Mouse (Mus musculus): ENCODE data around the gene Zfp953. TPM values are rescaled to one million over a fixed set of nuclear protein-coding genes. Genes with fewer than 3 reads are reported as not detected.
A peak's percentile ranks its signal among the peaks of the same experiment; 100 is the strongest.

Gene Zfp953
- total RNA-seq (2015) (10.4 and 12.6 TPM in 2 replicates), total RNA-seq (2017) (7.4 and 10.9 TPM in 2 replicates)

DNA sequence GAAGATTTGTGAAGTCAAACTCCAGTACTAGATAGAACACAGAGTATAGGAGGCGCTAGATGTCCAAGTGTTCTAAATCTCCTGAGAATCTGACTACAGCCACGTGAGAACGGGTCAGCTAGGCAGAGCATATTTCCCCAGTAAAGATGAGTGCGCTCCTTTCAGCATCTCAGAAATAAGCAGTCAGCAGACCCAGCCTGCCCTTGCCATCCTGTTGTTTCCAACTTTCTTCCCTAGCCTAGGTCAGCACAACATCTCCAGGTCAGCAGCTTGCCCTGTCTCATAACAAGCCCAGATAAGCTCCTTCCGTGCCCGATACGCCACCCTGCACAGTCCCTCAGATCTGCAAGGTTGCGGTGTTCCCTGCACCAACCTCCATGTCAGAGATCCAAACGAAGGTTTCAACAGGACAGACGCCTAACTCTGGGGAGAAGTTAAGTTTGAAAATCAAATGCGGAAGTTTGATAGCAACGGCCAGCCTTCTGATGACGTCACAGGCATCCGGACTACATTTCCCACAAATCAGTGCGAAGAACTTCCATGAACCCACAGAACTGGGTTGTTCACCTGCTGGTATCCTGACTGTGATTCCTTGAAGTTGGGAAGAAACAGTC lies at the start of gene Zfp953, which contains the start of gene Gm28044:
Gene Zfp953, minus strand, starts transcription at position 475 of the 614 bp plus-strand sequence.
Gene Gm28044, minus strand, starts transcription at position 406 of the 614 bp plus-strand sequence.
- peak; percentile 94 for ATAC-seq (replicated peaks; ENCODE audit: poor library complexity)

DNA sequence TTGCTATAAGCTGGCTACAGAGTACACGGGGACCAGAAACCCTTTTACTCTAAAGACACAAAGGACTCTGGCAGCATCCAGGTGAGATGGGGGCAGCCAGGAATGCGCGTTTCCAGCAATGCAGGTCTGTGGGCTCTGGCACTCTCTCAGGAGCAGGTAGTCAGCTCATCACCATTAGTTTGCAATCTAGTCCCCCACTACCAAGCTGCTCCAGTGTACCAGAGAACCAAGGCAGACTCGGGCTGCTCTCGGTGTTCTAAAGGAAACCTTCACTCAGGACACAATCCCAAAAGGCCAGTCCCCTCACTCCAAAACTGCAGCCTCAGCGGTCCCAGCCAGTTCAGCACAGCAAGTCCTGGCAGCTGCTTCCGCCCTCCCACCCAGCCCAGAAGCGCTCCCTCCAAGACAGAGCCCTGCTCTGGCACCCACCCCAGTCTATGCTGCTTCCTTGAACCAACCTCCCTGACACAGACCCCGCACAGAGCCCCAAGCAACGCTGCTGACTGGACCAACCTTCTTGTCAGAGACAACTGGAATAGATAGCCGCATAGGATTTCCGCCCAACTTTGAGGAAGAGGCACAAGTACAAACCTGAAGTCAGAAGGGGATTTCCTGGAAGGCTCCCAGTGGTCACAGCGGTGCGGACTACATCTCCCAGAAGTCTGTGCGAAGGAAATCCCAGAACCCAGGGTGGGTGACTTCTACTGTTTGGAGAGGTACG lies 38.9 kb upstream of the Zfp953 start, which contains the start of gene Zfp429:
Gene Zfp429, minus strand, starts transcription at position 637 of the 721 bp plus-strand sequence.
- ATAC-seq (replicated peaks; ENCODE audit: poor library complexity): peak; percentile 98

- peak; percentile 71 for ATAC-seq (replicated peaks; ENCODE audit: poor library complexity)
Measured at GRCm38 (mm10) chr13:67376255-67376654, 15.8 kb upstream of the Zfp953 start.

- ATAC-seq (replicated peaks; ENCODE audit: poor library complexity): peak; percentile 92
Measured at GRCm38 (mm10) chr13:67375050-67375911, 14.9 kb upstream of the Zfp953 start, which contains the start of the genes Gm28041 and Zfp456. Gm28041 (minus strand) TSS chr13:67375733. Zfp456 (minus strand) TSS chr13:67375810.

DNA sequence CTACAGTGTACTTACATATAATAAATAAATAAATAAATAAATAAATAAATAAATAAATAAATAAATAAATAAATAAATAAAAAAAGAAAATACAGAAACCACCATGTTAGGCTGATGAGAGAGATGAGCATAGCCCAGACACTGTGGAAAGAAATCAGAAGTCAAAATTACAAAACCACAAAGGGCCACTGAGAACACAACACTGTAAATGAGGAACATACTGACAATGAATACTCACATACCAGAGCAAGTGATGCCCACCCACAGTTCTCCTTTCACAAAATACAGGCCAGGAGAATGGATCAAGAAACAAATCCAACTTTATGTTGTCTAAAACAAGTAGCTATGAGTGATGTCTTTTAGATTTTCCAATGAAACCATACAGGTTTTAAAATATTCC lies 8.6 kb downstream of the Zfp953 start:
- peak; percentile 72 for ATAC-seq (replicated peaks; ENCODE audit: poor library complexity)

DNA sequence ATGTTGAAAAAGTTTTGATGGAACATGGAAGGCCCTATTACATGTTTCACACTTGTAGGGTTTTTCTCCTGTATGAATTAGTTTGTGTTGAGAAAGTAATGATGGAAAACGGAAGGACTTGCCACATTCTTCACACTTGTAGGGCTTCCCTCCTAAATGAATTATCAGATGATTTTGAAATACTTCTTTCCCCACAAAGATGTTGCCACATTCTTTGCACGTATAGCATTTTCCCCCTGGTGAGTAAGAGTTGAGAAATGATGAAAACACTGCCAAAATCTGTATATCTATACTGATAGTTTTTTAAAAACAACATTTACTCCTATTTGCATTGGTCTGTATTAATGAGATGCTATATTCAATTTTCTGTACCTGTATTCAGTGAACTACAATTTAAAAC lies 17.0 kb downstream of the Zfp953 start:
- peak; percentile 89 for ATAC-seq (replicated peaks; ENCODE audit: poor library complexity)

DNA sequence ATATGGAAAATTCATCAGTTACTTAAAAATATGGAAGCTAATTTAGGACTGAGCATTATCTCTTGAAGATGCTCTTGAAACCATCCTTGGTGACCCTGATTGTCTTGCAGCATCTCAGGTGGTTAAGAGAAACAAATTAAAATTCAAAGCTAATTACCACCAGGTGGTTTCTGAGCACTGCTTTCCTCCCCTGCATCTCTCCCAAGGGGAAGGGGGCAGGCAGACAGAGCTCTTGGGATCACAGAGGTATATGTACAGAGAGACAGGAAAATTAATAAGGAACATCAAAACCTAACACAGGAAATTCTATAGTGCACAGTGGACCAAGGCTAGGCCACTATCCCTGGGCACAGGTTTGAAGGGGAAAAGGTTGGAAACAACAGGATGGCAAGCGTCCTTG lies 27.5 kb downstream of the Zfp953 start:
- ATAC-seq (replicated peaks; ENCODE audit: poor library complexity): peak; percentile 15; the same call in 1 of the 2 replicates

DNA sequence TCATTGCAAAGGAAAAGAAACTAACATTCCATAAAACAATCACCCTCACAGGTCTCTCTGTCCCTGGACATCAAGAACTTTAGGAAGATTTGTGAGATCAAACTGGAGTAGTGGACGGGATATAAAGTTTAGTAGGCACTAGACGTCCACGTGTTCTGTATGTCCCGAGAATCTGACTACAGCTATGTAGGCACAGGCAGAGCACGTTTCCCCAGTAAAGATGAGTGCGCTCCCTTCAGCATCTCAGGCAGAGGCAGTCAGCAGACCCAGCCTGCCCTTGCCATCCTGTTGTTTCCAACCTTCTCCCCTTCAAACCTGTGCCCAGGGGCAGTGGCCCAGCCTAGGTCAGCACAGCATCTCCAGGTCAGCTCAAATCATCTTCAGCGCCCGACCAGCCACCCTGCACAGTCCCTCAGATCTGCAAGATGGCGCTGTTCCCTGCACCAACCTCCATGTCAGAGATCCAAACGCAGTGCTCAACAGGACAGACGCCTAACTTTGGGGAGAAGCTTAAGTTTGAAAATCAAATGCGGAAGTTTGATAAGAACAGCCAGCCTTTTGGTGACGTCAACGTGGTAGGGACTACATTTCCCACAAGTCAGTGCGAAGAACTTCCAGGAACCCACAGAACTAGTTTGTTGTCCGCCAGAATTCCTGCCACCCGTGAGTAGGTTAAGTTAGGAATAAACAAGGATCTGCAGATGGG lies 28.2 kb downstream of the Zfp953 start, which contains the start of gene Zfp595:
Gene Zfp595, minus strand, starts transcription at position 552 of the 706 bp plus-strand sequence.
- peak; percentile 96 for ATAC-seq (replicated peaks; ENCODE audit: poor library complexity)

DNA sequence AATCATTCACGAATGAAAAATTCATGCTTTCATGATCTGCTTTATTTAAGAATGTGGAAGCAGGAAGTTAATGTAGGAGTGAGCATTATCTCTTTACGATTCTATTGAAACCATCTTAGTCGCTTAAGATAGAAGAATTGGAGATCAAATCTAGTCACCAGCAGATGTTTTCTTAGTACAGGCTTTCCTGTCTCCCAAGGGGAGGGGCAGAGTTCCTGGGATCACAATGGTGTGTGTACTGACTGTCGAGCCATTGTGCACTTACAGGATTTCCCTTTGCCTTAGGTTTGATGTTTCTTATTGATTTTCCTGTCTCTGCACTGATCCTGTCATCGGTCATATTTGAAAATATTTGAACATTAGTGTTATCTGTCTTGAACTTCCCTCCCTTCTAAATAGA lies 53.7 kb downstream of the Zfp953 start:
- peak; percentile 7 for ATAC-seq (replicated peaks; ENCODE audit: poor library complexity)

DNA sequence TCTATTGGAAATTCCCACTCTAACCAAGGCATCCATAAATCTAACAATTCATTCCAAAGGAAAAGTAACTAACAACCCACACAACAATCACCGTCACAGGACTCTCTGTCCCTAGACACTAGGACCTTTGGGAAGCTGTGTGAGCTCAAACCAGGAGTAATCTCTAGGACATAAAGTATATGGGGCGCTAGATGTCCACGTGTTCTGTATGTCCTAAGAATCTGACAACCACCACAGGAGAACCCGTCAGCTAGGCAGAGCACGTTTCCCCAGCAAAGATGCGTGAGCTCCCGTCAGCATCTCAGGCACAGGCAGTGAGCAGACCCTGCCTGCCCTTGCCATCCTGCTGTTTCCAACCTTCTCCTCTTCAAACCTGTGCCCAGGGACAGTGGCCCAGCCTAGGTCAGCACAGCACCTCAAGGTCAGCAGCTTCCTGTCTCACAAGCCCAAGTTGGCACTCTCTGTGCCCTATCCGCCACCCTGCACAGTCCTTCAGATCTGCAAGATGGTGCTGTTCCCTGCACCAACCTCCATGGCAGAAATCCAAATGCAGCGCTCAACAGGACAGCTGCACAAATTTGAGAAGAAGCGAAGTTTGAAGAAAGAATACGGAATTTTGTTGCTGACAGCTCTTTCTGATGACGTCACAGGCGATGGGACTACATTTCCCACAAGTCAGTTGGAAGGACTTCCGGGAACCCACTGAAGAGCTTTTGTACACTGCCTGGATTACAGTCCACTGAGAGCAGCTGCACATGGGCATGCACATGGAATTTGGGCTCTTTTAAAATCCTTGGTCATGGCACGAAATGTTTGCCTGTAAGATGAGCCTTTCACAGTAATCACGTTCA lies 54.4 kb downstream of the Zfp953 start, which contains the start of gene Zfp457:
Gene Zfp457, minus strand, starts transcription at position 664 of the 851 bp plus-strand sequence.
- peak; percentile 97 for ATAC-seq (replicated peaks; ENCODE audit: poor library complexity)

Other genes starting within 250 kb of the Zfp953 start
- gene Rslcan18, start 244.3 kb downstream of the Zfp953 start, total RNA-seq (2015): 1.3 and 1.6 TPM in 2 replicates
- 0.20 TPM in 1 of 2 replicates, not detected in the other for gene Rslcan18, start 244.3 kb downstream of the Zfp953 start, total RNA-seq (2017)
- gene Zfp759, start 238.9 kb downstream of the Zfp953 start, total RNA-seq (2015): 4.1 and 4.7 TPM in 2 replicates
- 4.3 and 8.5 TPM in 2 replicates for gene Zfp759, start 238.9 kb downstream of the Zfp953 start, total RNA-seq (2017)
- gene Rsl1, start 187.4 kb downstream of the Zfp953 start, total RNA-seq (2015): 6.4 and 8.3 TPM in 2 replicates
- 4.9 and 7.2 TPM in 2 replicates for gene Rsl1, start 187.4 kb downstream of the Zfp953 start, total RNA-seq (2017)
- 2.2 and 4.7 TPM in 2 replicates for gene Zfp455, start 166.1 kb downstream of the Zfp953 start, total RNA-seq (2015)
- 0.58 and 3.6 TPM in 2 replicates for gene Zfp455, start 166.1 kb downstream of the Zfp953 start, total RNA-seq (2017)
- gene Zfp458, start 82.1 kb downstream of the Zfp953 start, total RNA-seq (2015): 8.0 and 8.1 TPM in 2 replicates
- 5.7 and 6.4 TPM in 2 replicates for gene Zfp458, start 82.1 kb downstream of the Zfp953 start, total RNA-seq (2017)
- 0.24 and 0.81 TPM in 2 replicates for gene Zfp457, start 54.1 kb downstream of the Zfp953 start, total RNA-seq (2015)
- gene Zfp457, start 54.1 kb downstream of the Zfp953 start, total RNA-seq (2017): 1.6 TPM in 1 of 2 replicates, not detected in the other
- gene Zfp595, start 28.0 kb downstream of the Zfp953 start, total RNA-seq (2015): 5.7 and 8.7 TPM in 2 replicates
- 3.7 and 8.6 TPM in 2 replicates for gene Zfp595, start 28.0 kb downstream of the Zfp953 start, total RNA-seq (2017)
- 0.72 and 1.5 TPM in 2 replicates for gene Gm28044, start 69 bp downstream of the Zfp953 start, total RNA-seq (2015)
- gene Gm28044, start 69 bp downstream of the Zfp953 start, total RNA-seq (2017): 17.2 and 21.1 TPM in 2 replicates
- gene Gm28041, start 15.1 kb upstream of the Zfp953 start, total RNA-seq (2015): 1.7 and 2.1 TPM in 2 replicates
- gene Gm28041, start 15.1 kb upstream of the Zfp953 start, total RNA-seq (2017): 1.00 and 1.2 TPM in 2 replicates
- 4.8 and 5.2 TPM in 2 replicates for gene Zfp456, start 15.2 kb upstream of the Zfp953 start, total RNA-seq (2015)
- gene Zfp456, start 15.2 kb upstream of the Zfp953 start, total RNA-seq (2017): 3.5 and 4.8 TPM in 2 replicates
- gene Zfp429, start 39.2 kb upstream of the Zfp953 start, total RNA-seq (2015): 10.0 and 10.4 TPM in 2 replicates
- gene Zfp429, start 39.2 kb upstream of the Zfp953 start, total RNA-seq (2017): 5.2 and 10.9 TPM in 2 replicates
- 2.2 and 2.5 TPM in 2 replicates for gene Zfp459, start 60.8 kb upstream of the Zfp953 start, total RNA-seq (2015)
- 0.27 and 0.67 TPM in 2 replicates for gene Zfp459, start 60.8 kb upstream of the Zfp953 start, total RNA-seq (2017)
- 7.3 and 13.1 TPM in 2 replicates for gene Zfp874a, start 91.0 kb upstream of the Zfp953 start, total RNA-seq (2015)
- gene Zfp874a, start 91.0 kb upstream of the Zfp953 start, total RNA-seq (2017): 10.3 and 13.5 TPM in 2 replicates
- 7.8 and 10.4 TPM in 2 replicates for gene Zfp874b, start 123.7 kb upstream of the Zfp953 start, total RNA-seq (2015)
- gene Zfp874b, start 123.7 kb upstream of the Zfp953 start, total RNA-seq (2017): 5.9 and 8.1 TPM in 2 replicates
- gene Zfp58, start 139.9 kb upstream of the Zfp953 start, total RNA-seq (2015): 8.5 and 11.6 TPM in 2 replicates
- gene Zfp58, start 139.9 kb upstream of the Zfp953 start, total RNA-seq (2017): 12.3 and 14.5 TPM in 2 replicates
- not detected in 2 replicates for gene Gm26965, start 165.5 kb upstream of the Zfp953 start, total RNA-seq (2015)
- gene Gm26965, start 165.5 kb upstream of the Zfp953 start, total RNA-seq (2017): not detected in 2 replicates
- gene Zfp87, start 165.6 kb upstream of the Zfp953 start, total RNA-seq (2015): 25.4 and 25.5 TPM in 2 replicates
- 12.9 and 22.4 TPM in 2 replicates for gene Zfp87, start 165.6 kb upstream of the Zfp953 start, total RNA-seq (2017)
- 14.2 and 15.3 TPM in 2 replicates for gene Zfp748, start 193.2 kb upstream of the Zfp953 start, total RNA-seq (2015)
- gene Zfp748, start 193.2 kb upstream of the Zfp953 start, total RNA-seq (2017): 11.5 and 21.2 TPM in 2 replicates
- gene Zfp729b, start 249.1 kb upstream of the Zfp953 start, total RNA-seq (2015): 14.6 and 16.7 TPM in 2 replicates
- 14.6 and 15.4 TPM in 2 replicates for gene Zfp729b, start 249.1 kb upstream of the Zfp953 start, total RNA-seq (2017)

Data from megakaryocyte progenitor cell, adult 5-6 weeks (primary cell).